Mouse (Mus musculus) liver, embryonic 13.5 days (tissue): ENCODE measurements at regions not wholly inside any gene's neighbourhood (a gene's known extent, or its start where the extent isn't known, plus 50 kb on each side); places are given as distances from the start of the nearest gene placed in this dataset.

ENCODE experiments used
- ATAC-seq: fragments of 200-750 bp; cut with Nextera tagmentation; 2 replicates; pipeline ENCODE4 v1.8.0; 2017; ENCODE audit warnings: low read depth, mild to moderate bottlenecking, moderate number of reproducible peaks, moderate library complexity
- DNase-seq: peaks from one replicate; pipeline ENCODE4 v3.0.0; 2022
- H3K27ac ChIP-seq: fragments of 300-500 bp; sonication (generic); 2 replicates; pipeline ENCODE4 v1.5.1; 2015; ENCODE audit warnings: moderate library complexity, mild to moderate bottlenecking, inconsistent platforms
- H3K27me3 ChIP-seq: fragments of 300-500 bp; sonication (generic); 2 replicates; pipeline ENCODE4 v1.6.1; 2015; ENCODE audit warnings: mild to moderate bottlenecking, inconsistent platforms
- H3K36me3 ChIP-seq: fragments of 300-500 bp; sonication (generic); 2 replicates; pipeline ENCODE4 v1.6.1; 2015; ENCODE audit warnings: mild to moderate bottlenecking, inconsistent platforms
- H3K4me1 ChIP-seq: fragments of 300-500 bp; sonication (generic); replicated peaks from 2 replicates; pipeline ENCODE4 v1.6.1; 2015; ENCODE audit warnings: inconsistent platforms
- H3K4me2 ChIP-seq: fragments of 300-500 bp; sonication (generic); 2 replicates; pipeline ENCODE4 v1.6.1; 2015; ENCODE audit warnings: inconsistent platforms, mild to moderate bottlenecking, moderate library complexity
- H3K4me3 ChIP-seq: fragments of 300-500 bp; sonication (generic); replicated peaks from 2 replicates; pipeline ENCODE4 v1.5.1; 2015; ENCODE audit warnings: mild to moderate bottlenecking, inconsistent platforms
- H3K9ac ChIP-seq: fragments of 300-500 bp; sonication (generic); 2 replicates; pipeline ENCODE4 v1.6.1; 2015; ENCODE audit warnings: mild to moderate bottlenecking, inconsistent platforms
- H3K9me3 ChIP-seq: fragments of 300-500 bp; sonication (generic); replicated peaks from 2 replicates; pipeline ENCODE4 v1.6.1; 2016; ENCODE audit warnings: inconsistent platforms
- WGBS: fragments of 180-500 bp; shearing (Covaris S2); methylation state at CpG from one replicate; pipeline ENCODE4 v1.1.7; 2015; ENCODE audit not compliant: insufficient replicate concordance; 5-methylcytosine and 5-hydroxymethylcytosine counted together

GRCm38 (mm10) chr4:47823299-47823698, 221.7 kb upstream of the Nr4a3 start:
- no peak for ATAC-seq
- H3K36me3 ChIP-seq: no peaks in the 10 kb centered on the region
- 71% methylated on average over 9 of the region's 9 CpGs for WGBS

GRCm38 (mm10) chr4:47824083-47824482, 220.9 kb upstream of the Nr4a3 start:
- no peaks in the 10 kb centered on the region for H3K27me3 ChIP-seq
- H3K9ac ChIP-seq: no peak overlapping the region
- H3K4me2 ChIP-seq: no peak overlapping the region
- no peak for ATAC-seq
- DNase-seq: no peak
- 78% methylated on average over 15 of the region's 15 CpGs for WGBS
- H3K36me3 ChIP-seq: no peaks in the 10 kb centered on the region
- no peak overlapping the region for H3K4me3 ChIP-seq
- H3K4me1 ChIP-seq: no peaks in the 10 kb centered on the region
- no peak overlapping the region for H3K27ac ChIP-seq
- H3K9me3 ChIP-seq: no peaks in the 10 kb centered on the region

More at GRCm38 (mm10) chr4:47823299-47823698, 221.7 kb upstream of the Nr4a3 start:
- H3K4me1 ChIP-seq: no peaks in the 10 kb centered on the region
- H3K4me3 ChIP-seq: no peak overlapping the region
- no peak overlapping the region for H3K27ac ChIP-seq
- no peaks in the 10 kb centered on the region for H3K27me3 ChIP-seq
- no peak overlapping the region for H3K4me2 ChIP-seq
- no peak overlapping the region for H3K9ac ChIP-seq
- no peak for DNase-seq
- no peaks in the 10 kb centered on the region for H3K9me3 ChIP-seq

- H3K4me1 ChIP-seq: no peaks in the 10 kb centered on the region
- no peak overlapping the region for H3K4me2 ChIP-seq
- ATAC-seq (no peak), DNase-seq (no peak)
- H3K4me3 ChIP-seq: no peak overlapping the region
- no peaks in the 10 kb centered on the region for H3K36me3 ChIP-seq
- 16% methylated on average over 2 of the region's 2 CpGs for WGBS
- no peaks in the 10 kb centered on the region for H3K27me3 ChIP-seq
- H3K27ac ChIP-seq: no peak overlapping the region
- no peak overlapping the region for H3K9ac ChIP-seq
- H3K9me3 ChIP-seq: no peaks in the 10 kb centered on the region
Measured at GRCm38 (mm10) chr4:47832905-47833304, 212.0 kb upstream of the Nr4a3 start.

GRCm38 (mm10) chr4:47838411-47838810, 206.5 kb upstream of the Nr4a3 start:
- DNase-seq: no peak
- H3K9ac ChIP-seq: no peak overlapping the region
- H3K4me3 ChIP-seq: no peak overlapping the region
- H3K27me3 ChIP-seq: no peaks in the 10 kb centered on the region
- no peaks in the 10 kb centered on the region for H3K36me3 ChIP-seq
- no peak overlapping the region for H3K4me2 ChIP-seq
- no peaks in the 10 kb centered on the region for H3K9me3 ChIP-seq
- ATAC-seq: no peak
- H3K27ac ChIP-seq: no peak overlapping the region
- WGBS: 21% methylated on average over 2 of the region's 2 CpGs
- H3K4me1 ChIP-seq: no peaks in the 10 kb centered on the region

GRCm38 (mm10) chr4:47842128-47842656, 202.8 kb upstream of the Nr4a3 start:
- ATAC-seq (no peak), DNase-seq (no peak)
- no peaks in the 10 kb centered on the region for H3K36me3 ChIP-seq
- no peak overlapping the region for H3K4me3 ChIP-seq
- WGBS: 35% methylated on average over 3 of the region's 3 CpGs
- H3K27me3 ChIP-seq: no peaks in the 10 kb centered on the region
- no peaks in the 10 kb centered on the region for H3K9me3 ChIP-seq
- no peak overlapping the region for H3K4me2 ChIP-seq
- H3K9ac ChIP-seq: no peak overlapping the region
- no peak overlapping the region for H3K27ac ChIP-seq
- no peaks in the 10 kb centered on the region for H3K4me1 ChIP-seq

GRCm38 (mm10) chr4:47845239-47845638, 199.7 kb upstream of the Nr4a3 start:
- Histone ChIP-seq H3K9me3 (no peaks in the 10 kb centered on the region), H3K4me3 (no peak overlapping the region), H3K27me3 (no peaks in the 10 kb centered on the region), H3K9ac (no peak overlapping the region), H3K4me1 (no peaks in the 10 kb centered on the region), H3K36me3 (no peaks in the 10 kb centered on the region), H3K4me2 (no peak overlapping the region), H3K27ac (no peak overlapping the region)
- ATAC-seq: no peak
- no peak for DNase-seq
- WGBS: 56% methylated on average over 4 of the region's 4 CpGs

GRCm38 (mm10) chr4:47846389-47847318, 198.3 kb upstream of the Nr4a3 start:
- DNase-seq (no peak), ATAC-seq (no peak)
- Histone ChIP-seq H3K4me2 (no peak overlapping the region), H3K9ac (no peak overlapping the region), H3K36me3 (no peaks in the 10 kb centered on the region), H3K9me3 (no peaks in the 10 kb centered on the region), H3K27me3 (no peaks in the 10 kb centered on the region), H3K27ac (no peak overlapping the region), H3K4me3 (no peak overlapping the region), H3K4me1 (no peaks in the 10 kb centered on the region)
- 49% methylated on average over 12 of the region's 12 CpGs for WGBS

GRCm38 (mm10) chr4:47861151-47861550, 183.8 kb upstream of the Nr4a3 start:
- no peak overlapping the region for H3K9ac ChIP-seq
- H3K9me3 ChIP-seq: no peaks in the 10 kb centered on the region
- H3K4me3 ChIP-seq: no peak overlapping the region
- H3K27ac ChIP-seq: no peak overlapping the region
- H3K36me3 ChIP-seq: no peaks in the 10 kb centered on the region
- no peak overlapping the region for H3K4me2 ChIP-seq
- ATAC-seq: no peak
- H3K27me3 ChIP-seq: no peaks in the 10 kb centered on the region
- WGBS: 36% methylated on average over 6 of the region's 6 CpGs
- no peak for DNase-seq
- no peaks in the 10 kb centered on the region for H3K4me1 ChIP-seq

GRCm38 (mm10) chr4:47870010-47870637, 174.8 kb upstream of the Nr4a3 start:
- H3K4me1 ChIP-seq: no peaks in the 10 kb centered on the region
- 77% methylated on average over 7 of the region's 7 CpGs for WGBS
- no peaks in the 10 kb centered on the region for H3K9me3 ChIP-seq
- DNase-seq (no peak), ATAC-seq (no peak)
- H3K4me3 ChIP-seq: no peak overlapping the region
- H3K27ac ChIP-seq: no peak overlapping the region
- no peaks in the 10 kb centered on the region for H3K36me3 ChIP-seq
- no peaks in the 10 kb centered on the region for H3K27me3 ChIP-seq
- no peak overlapping the region for H3K4me2 ChIP-seq
- H3K9ac ChIP-seq: no peak overlapping the region

- H3K4me2 ChIP-seq: no peak overlapping the region
- no peak overlapping the region for H3K27ac ChIP-seq
- H3K9ac ChIP-seq: no peak overlapping the region
- no peaks in the 10 kb centered on the region for H3K36me3 ChIP-seq
- no peaks in the 10 kb centered on the region for H3K27me3 ChIP-seq
- no peaks in the 10 kb centered on the region for H3K4me1 ChIP-seq
- 64% methylated on average over 5 of the region's 5 CpGs for WGBS
- ATAC-seq: no peak
- no peak for DNase-seq
- no peaks in the 10 kb centered on the region for H3K9me3 ChIP-seq
- H3K4me3 ChIP-seq: no peak overlapping the region
Measured at GRCm38 (mm10) chr4:47870638-47871019, 174.3 kb upstream of the Nr4a3 start.

- H3K4me1 ChIP-seq: no peaks in the 10 kb centered on the region
- no peaks in the 10 kb centered on the region for H3K36me3 ChIP-seq
- DNase-seq (no peak), ATAC-seq (no peak)
- H3K4me3 ChIP-seq: no peak overlapping the region
- no peaks in the 10 kb centered on the region for H3K27me3 ChIP-seq
- no peak overlapping the region for H3K27ac ChIP-seq
- H3K4me2 ChIP-seq: no peak overlapping the region
- no peak overlapping the region for H3K9ac ChIP-seq
- H3K9me3 ChIP-seq: no peaks in the 10 kb centered on the region
- WGBS: 56% methylated on average over 9 of the region's 9 CpGs
Measured at GRCm38 (mm10) chr4:47881560-47881959, 163.4 kb upstream of the Nr4a3 start.
